Mouse (Mus musculus): ENCODE measurements around the gene Olfr1094. TPM values are rescaled to one million over a fixed set of nuclear protein-coding genes. Genes with fewer than 3 reads are reported as not detected.

Gene Olfr1094
- not detected in 2 replicates for polyA plus RNA-seq (2015; fragmentation: Nextera tagmentation; extraction: Ambion mirVana)

DNA sequence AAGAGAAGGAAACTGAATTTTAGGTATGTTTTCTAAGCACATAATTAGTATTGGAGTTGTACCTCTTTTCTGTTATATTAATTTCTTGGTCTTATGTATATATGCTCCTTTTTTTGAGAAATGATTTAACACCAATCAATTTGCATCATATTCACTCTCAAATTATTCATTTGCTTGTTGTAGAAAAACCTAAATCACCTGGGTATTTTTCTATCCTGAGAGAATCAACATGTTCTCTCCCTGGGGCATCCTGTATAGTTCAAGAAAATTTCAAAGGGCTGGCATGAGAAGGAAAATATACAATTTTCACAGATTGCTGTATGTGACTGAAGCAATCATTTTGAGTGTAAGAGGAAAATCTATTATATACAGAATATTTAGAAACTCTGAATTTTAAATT lies at the start of gene Olfr1094:
Olfr1094 (plus strand) TSS at position 301 of the 400 bp plus-strand sequence.

DNA sequence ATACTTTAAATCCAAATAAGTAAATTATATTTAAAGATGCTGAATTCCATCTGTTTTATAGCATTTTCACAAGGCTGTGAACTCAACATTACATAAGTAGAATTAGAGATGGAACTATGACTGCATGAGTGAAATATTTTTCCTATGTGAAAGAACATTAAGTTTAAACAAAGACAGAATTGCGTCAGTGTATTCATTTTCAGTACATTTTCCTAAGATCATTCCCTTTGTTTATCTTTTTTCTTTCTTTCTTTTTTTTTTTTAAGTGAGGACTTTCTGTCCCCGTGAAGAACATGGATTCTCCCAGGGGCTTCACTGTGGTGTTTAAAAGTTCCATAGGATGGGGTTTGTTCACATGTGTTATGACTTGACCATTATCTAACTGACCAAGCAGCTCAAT lies 42.3 kb upstream of the Olfr1094 start, which contains the start of gene Olfr1093:
Olfr1093 (plus strand) TSS at position 301 of the 400 bp plus-strand sequence.

DNA sequence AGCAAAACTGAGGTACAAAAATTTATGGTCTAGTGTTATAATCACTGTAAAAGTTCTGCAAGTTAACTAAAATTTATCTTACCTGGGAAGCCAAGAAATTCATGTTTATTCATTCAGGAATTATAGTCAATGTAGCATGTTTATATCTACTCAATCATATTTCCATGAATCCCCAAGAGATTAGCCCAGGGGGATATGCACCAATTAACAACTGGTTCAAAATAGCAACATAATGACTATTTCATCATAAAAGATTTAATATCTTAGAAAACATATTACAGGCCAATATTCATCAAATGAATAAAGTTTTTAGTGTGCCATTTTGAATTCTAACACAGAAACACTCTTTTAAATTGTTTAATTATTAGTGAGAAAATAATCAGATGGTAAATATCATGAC lies 14.5 kb upstream of the Olfr1094 start, which contains the start of gene Olfr141:
Olfr141 (minus strand) TSS at position 101 of the 400 bp plus-strand sequence.

DNA sequence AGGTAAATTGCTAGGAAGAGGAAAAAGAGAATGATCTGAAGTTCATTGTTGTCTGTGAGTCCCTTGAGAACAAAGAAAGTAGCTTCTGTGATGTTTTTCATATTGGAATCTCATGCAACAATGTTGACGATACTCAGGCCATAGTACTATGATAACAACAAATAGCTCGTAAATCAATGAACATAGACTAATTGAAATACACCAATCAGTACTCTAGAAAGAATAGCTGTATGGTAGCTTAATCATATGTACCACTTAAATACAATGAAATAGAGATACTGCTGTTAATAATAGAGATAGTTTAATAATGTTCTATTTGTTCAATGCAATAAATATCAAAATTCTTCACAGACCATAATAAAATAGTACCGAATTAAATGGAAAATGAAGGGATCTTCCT lies 27.1 kb downstream of the Olfr1094 start, which contains the start of gene Olfr1095:
Olfr1095 (minus strand) TSS at position 101 of the 400 bp plus-strand sequence.

DNA sequence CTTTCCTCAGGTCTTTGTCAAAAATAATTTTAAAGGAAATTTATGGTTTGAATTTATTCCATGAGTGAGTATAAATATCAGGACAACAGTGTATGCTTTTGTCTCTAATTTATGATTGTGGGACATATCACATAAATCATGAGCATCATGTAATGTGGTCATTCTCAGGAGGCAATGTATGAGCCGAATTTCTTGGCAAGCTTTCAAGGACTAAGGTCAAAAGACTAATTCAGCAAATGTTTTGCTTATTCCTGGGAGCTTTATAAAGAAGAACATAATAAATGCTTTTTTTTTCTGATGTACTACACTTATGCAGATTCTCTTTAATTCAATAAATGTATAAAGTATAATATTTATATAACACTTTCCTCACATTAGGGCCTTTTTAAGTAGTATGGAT lies 50.2 kb downstream of the Olfr1094 start, which contains the start of gene Gm13723:
Gm13723 (minus strand) TSS at position 101 of the 400 bp plus-strand sequence.

Other genes starting within 250 kb of the Olfr1094 start
- gene Olfr1082, start 225.7 kb upstream of the Olfr1094 start, polyA plus RNA-seq (2015; fragmentation: Nextera tagmentation; extraction: Ambion mirVana): not detected in 2 replicates
- not detected in 2 replicates for gene Olfr1084, start 184.9 kb upstream of the Olfr1094 start, polyA plus RNA-seq (2015; fragmentation: Nextera tagmentation; extraction: Ambion mirVana)
- not detected in 2 replicates for gene Olfr1085, start 162.6 kb upstream of the Olfr1094 start, polyA plus RNA-seq (2015; fragmentation: Nextera tagmentation; extraction: Ambion mirVana)
- not detected in 2 replicates for gene Olfr1086, start 144.6 kb upstream of the Olfr1094 start, polyA plus RNA-seq (2015; fragmentation: Nextera tagmentation; extraction: Ambion mirVana)
- not detected in 2 replicates for gene Olfr1087, start 126.3 kb upstream of the Olfr1094 start, polyA plus RNA-seq (2015; fragmentation: Nextera tagmentation; extraction: Ambion mirVana)
- gene Olfr1089, start 91.0 kb upstream of the Olfr1094 start, polyA plus RNA-seq (2015; fragmentation: Nextera tagmentation; extraction: Ambion mirVana): not detected in 2 replicates
- gene Olfr1090, start 65.7 kb upstream of the Olfr1094 start, polyA plus RNA-seq (2015; fragmentation: Nextera tagmentation; extraction: Ambion mirVana): not detected in 2 replicates
- gene Olfr1093, start 42.2 kb upstream of the Olfr1094 start, polyA plus RNA-seq (2015; fragmentation: Nextera tagmentation; extraction: Ambion mirVana): not detected in 2 replicates
- gene Olfr141, start 14.6 kb upstream of the Olfr1094 start, polyA plus RNA-seq (2015; fragmentation: Nextera tagmentation; extraction: Ambion mirVana): not detected in 2 replicates
- not detected in 2 replicates for gene Olfr1095, start 27.0 kb downstream of the Olfr1094 start, polyA plus RNA-seq (2015; fragmentation: Nextera tagmentation; extraction: Ambion mirVana)
- not detected in 2 replicates for gene Gm13723, start 50.1 kb downstream of the Olfr1094 start, polyA plus RNA-seq (2015; fragmentation: Nextera tagmentation; extraction: Ambion mirVana)
- gene Olfr1097, start 67.6 kb downstream of the Olfr1094 start, polyA plus RNA-seq (2015; fragmentation: Nextera tagmentation; extraction: Ambion mirVana): not detected in 2 replicates
- not detected in 2 replicates for gene Olfr1098, start 99.9 kb downstream of the Olfr1094 start, polyA plus RNA-seq (2015; fragmentation: Nextera tagmentation; extraction: Ambion mirVana)
- not detected in 2 replicates for gene Olfr1099, start 136.0 kb downstream of the Olfr1094 start, polyA plus RNA-seq (2015; fragmentation: Nextera tagmentation; extraction: Ambion mirVana)
- not detected in 2 replicates for gene Olfr1100, start 155.3 kb downstream of the Olfr1094 start, polyA plus RNA-seq (2015; fragmentation: Nextera tagmentation; extraction: Ambion mirVana)
- not detected in 2 replicates for gene Olfr1101, start 166.6 kb downstream of the Olfr1094 start, polyA plus RNA-seq (2015; fragmentation: Nextera tagmentation; extraction: Ambion mirVana)
- gene Olfr1102, start 173.7 kb downstream of the Olfr1094 start, polyA plus RNA-seq (2015; fragmentation: Nextera tagmentation; extraction: Ambion mirVana): not detected in 2 replicates
- gene Olfr1104, start 202.4 kb downstream of the Olfr1094 start, polyA plus RNA-seq (2015; fragmentation: Nextera tagmentation; extraction: Ambion mirVana): not detected in 2 replicates
- not detected in 2 replicates for gene Olfr1105, start 211.9 kb downstream of the Olfr1094 start, polyA plus RNA-seq (2015; fragmentation: Nextera tagmentation; extraction: Ambion mirVana)
- gene Olfr1106, start 227.6 kb downstream of the Olfr1094 start, polyA plus RNA-seq (2015; fragmentation: Nextera tagmentation; extraction: Ambion mirVana): not detected in 2 replicates